Mouse (Mus musculus) ovary, adult 2 months (tissue): Measurements from ENCODE around the gene Gm5485. TPM values are rescaled to one million over a fixed set of nuclear protein-coding genes. Genes with fewer than 3 reads are reported as not detected.

Experiments
- polyA plus RNA-seq: library from polyadenylated mRNA; depleted of rRNA; stranded (reverse); fragments of >200 nt; gene quantifications from 2 replicates; pipeline ENCODE4 v1.2.3, GENCODE M21; 2012; rRNA removed

Gm5485 gene
- not detected in 2 replicates for polyA plus RNA-seq

GRCm38 (mm10) chr16:48412246-48412645 is at the start of gene Gm5485:
Gene Gm5485, minus strand, starts transcription at chr16:48412416.

GRCm38 (mm10) chr16:48431027-48431426 is 18.8 kb upstream of the Gm5485 start, which contains the start of gene Morc1:
Gene Morc1, plus strand, starts transcription at chr16:48431237.

Other genes with a start within 250 kb of the Gm5485 start
- gene Dppa4, start 128.7 kb downstream of the Gm5485 start, polyA plus RNA-seq = not detected in 2 replicates
- gene Dppa2, start 108.5 kb downstream of the Gm5485 start, polyA plus RNA-seq = 0.16 TPM in 1 of 2 replicates, not detected in the other
- gene Morc1, start 18.8 kb upstream of the Gm5485 start, polyA plus RNA-seq = 0.06 TPM in 1 of 2 replicates, not detected in the other